Mouse (Mus musculus) forebrain, embryonic 15.5 days (tissue): ENCODE measurements around the gene Wfdc10. TPM values are rescaled to one million over a fixed set of nuclear protein-coding genes. Genes with fewer than 3 reads are reported as not detected.

ENCODE experiments used
- ATAC-seq: fragments of 200-750 bp; cut with Nextera tagmentation; replicated peaks from 2 replicates; pipeline ENCODE4 v1.8.0; 2017; ENCODE audit warnings: mild to moderate bottlenecking, moderate TSS enrichment, moderate library complexity
- H3K27ac ChIP-seq: fragments of 300-500 bp; sonication (generic); replicated peaks from 2 replicates; pipeline ENCODE4 v1.5.1; 2015; ENCODE audit warnings: mild to moderate bottlenecking, inconsistent platforms
- H3K27me3 ChIP-seq: fragments of 300-500 bp; sonication (generic); 2 replicates; pipeline ENCODE4 v1.6.1; 2015; ENCODE audit warnings: inconsistent platforms
- H3K36me3 ChIP-seq: fragments of 300-500 bp; sonication (generic); 2 replicates; pipeline ENCODE4 v1.6.1; 2015; ENCODE audit warnings: mild to moderate bottlenecking, inconsistent platforms
- H3K4me1 ChIP-seq: fragments of 300-500 bp; sonication (generic); 2 replicates; pipeline ENCODE4 v1.6.1; 2015; ENCODE audit warnings: inconsistent platforms
- H3K4me2 ChIP-seq: fragments of 300-500 bp; sonication (generic); replicated peaks from 2 replicates; pipeline ENCODE4 v1.6.1; 2015; ENCODE audit warnings: mild to moderate bottlenecking, inconsistent platforms
- H3K4me3 ChIP-seq: fragments of 300-500 bp; sonication (generic); 2 replicates; pipeline ENCODE4 v1.5.1; 2015; ENCODE audit warnings: mild to moderate bottlenecking, inconsistent platforms
- H3K9ac ChIP-seq: fragments of 300-500 bp; sonication (generic); replicated peaks from 2 replicates; pipeline ENCODE4 v1.6.1; 2015; ENCODE audit warnings: mild to moderate bottlenecking, inconsistent platforms
- H3K9me3 ChIP-seq: fragments of 300-500 bp; sonication (generic); 2 replicates; pipeline ENCODE4 v1.6.1; 2016; ENCODE audit warnings: inconsistent platforms
- WGBS: fragments of 180-500 bp; shearing (Covaris S2); methylation state at CpG from one replicate; pipeline ENCODE4 v1.1.7; 2015; ENCODE audit warnings: mixed read lengths; 5-methylcytosine and 5-hydroxymethylcytosine counted together
- polyA plus RNA-seq: library from polyadenylated mRNA; unstranded; fragments of >200 nt; fragmentation: Nextera tagmentation; extraction: Ambion mirVana; gene quantifications from 2 replicates; pipeline ENCODE4 v1.2.1, GENCODE M21; 2015

Wfdc10 gene
- polyA plus RNA-seq, 1 experiment from 2014 or later, result not detected

- 91% methylated on average over 6 of the region's 6 CpGs for WGBS
- H3K27ac ChIP-seq, result no peak overlapping the region
- no peaks in the 10 kb centered on the region for H3K36me3 ChIP-seq
- H3K27me3 ChIP-seq, result no peaks in the 10 kb centered on the region
- H3K4me1 ChIP-seq, result no peaks in the 10 kb centered on the region
- no peaks in the 10 kb centered on the region for H3K9me3 ChIP-seq
- no peak for ATAC-seq
- no peak overlapping the region for H3K4me3 ChIP-seq
- H3K9ac ChIP-seq, result no peak overlapping the region
- H3K4me2 ChIP-seq, result no peak overlapping the region
Measured at GRCm38 (mm10) chr2:164705328-164705727, 49.5 kb downstream of the Wfdc10 start.

- Histone ChIP-seq H3K4me1 (no peaks in the 10 kb centered on the region), H3K9ac (no peak overlapping the region), H3K27me3 (no peaks in the 10 kb centered on the region), H3K4me2 (no peak overlapping the region), H3K36me3 (no peaks in the 10 kb centered on the region), H3K27ac (no peak overlapping the region), H3K9me3 (no peaks in the 10 kb centered on the region), H3K4me3 (no peak overlapping the region)
- no peak for ATAC-seq
- WGBS, result 94% methylated on average over 14 of the region's 14 CpGs
Measured at GRCm38 (mm10) chr2:164705991-164706390, 50.1 kb downstream of the Wfdc10 start.

Other genes with a start within 250 kb of the Wfdc10 start
- 6.1 and 6.4 TPM in 2 replicates for gene Sdc4, start 212.2 kb upstream of the Wfdc10 start, polyA plus RNA-seq
- gene Sys1, start 199.1 kb upstream of the Wfdc10 start, polyA plus RNA-seq, result 76.6 and 82.2 TPM in 2 replicates
- 6.0 and 6.9 TPM in 2 replicates for gene Gm20458, start 195.1 kb upstream of the Wfdc10 start, polyA plus RNA-seq
- not detected in 2 replicates for gene Trp53tg5, start 182.3 kb upstream of the Wfdc10 start, polyA plus RNA-seq
- gene Dbndd2, start 169.9 kb upstream of the Wfdc10 start, polyA plus RNA-seq, result 8.1 and 9.1 TPM in 2 replicates
- 55.5 and 60.0 TPM in 2 replicates for gene Pigt, start 158.5 kb upstream of the Wfdc10 start, polyA plus RNA-seq
- 4.3 and 4.5 TPM in 2 replicates for gene Wfdc2, start 93.6 kb upstream of the Wfdc10 start, polyA plus RNA-seq
- gene Spint3, start 82.6 kb upstream of the Wfdc10 start, polyA plus RNA-seq, result not detected in 2 replicates
- not detected in 2 replicates for gene Wfdc6a, start 70.6 kb upstream of the Wfdc10 start, polyA plus RNA-seq
- not detected in 2 replicates for gene Eppin, start 62.5 kb upstream of the Wfdc10 start, polyA plus RNA-seq
- gene Wfdc6b, start 42.5 kb upstream of the Wfdc10 start, polyA plus RNA-seq, result not detected in 2 replicates
- gene Wfdc8, start 42.4 kb upstream of the Wfdc10 start, polyA plus RNA-seq, result not detected in 2 replicates
- not detected in 2 replicates for gene Wfdc16, start 17.2 kb upstream of the Wfdc10 start, polyA plus RNA-seq
- gene Wfdc9, start 537 bp downstream of the Wfdc10 start, polyA plus RNA-seq, result not detected in 2 replicates
- gene Wfdc11, start 18.0 kb downstream of the Wfdc10 start, polyA plus RNA-seq, result not detected in 2 replicates
- gene Wfdc13, start 29.1 kb downstream of the Wfdc10 start, polyA plus RNA-seq, result not detected in 2 replicates
- gene Spint4, start 42.5 kb downstream of the Wfdc10 start, polyA plus RNA-seq, result not detected in 2 replicates
- not detected in 2 replicates for gene Spint5, start 59.3 kb downstream of the Wfdc10 start, polyA plus RNA-seq
- gene Wfdc3, start 89.9 kb downstream of the Wfdc10 start, polyA plus RNA-seq, result 1.1 and 1.7 TPM in 2 replicates
- 73.9 and 74.9 TPM in 2 replicates for gene Dnttip1, start 89.9 kb downstream of the Wfdc10 start, polyA plus RNA-seq
- gene Ube2c, start 113.9 kb downstream of the Wfdc10 start, polyA plus RNA-seq, result 199 and 232 TPM in 2 replicates
- gene Tnnc2, start 123.9 kb downstream of the Wfdc10 start, polyA plus RNA-seq, result 0.45 and 0.60 TPM in 2 replicates
- 24.6 and 29.8 TPM in 2 replicates for gene Snx21, start 129.8 kb downstream of the Wfdc10 start, polyA plus RNA-seq
- 17.1 and 17.2 TPM in 2 replicates for gene Acot8, start 148.8 kb downstream of the Wfdc10 start, polyA plus RNA-seq
- 13.9 and 14.5 TPM in 2 replicates for gene Zswim3, start 149.1 kb downstream of the Wfdc10 start, polyA plus RNA-seq
- 22.8 TPM in 2 replicates for gene Zswim1, start 166.6 kb downstream of the Wfdc10 start, polyA plus RNA-seq
- gene Spata25, start 172.5 kb downstream of the Wfdc10 start, polyA plus RNA-seq, result not detected in 2 replicates
- 97.7 and 98.4 TPM in 2 replicates for gene Ctsa, start 176.8 kb downstream of the Wfdc10 start, polyA plus RNA-seq
- 5.6 and 6.5 TPM in 2 replicates for gene Neurl2, start 177.4 kb downstream of the Wfdc10 start, polyA plus RNA-seq
- gene Pltp, start 201.7 kb downstream of the Wfdc10 start, polyA plus RNA-seq, result 45.3 and 50.7 TPM in 2 replicates
- 94.8 and 101 TPM in 2 replicates for gene Pcif1, start 223.3 kb downstream of the Wfdc10 start, polyA plus RNA-seq